Mouse (Mus musculus) kidney, postnatal 36 days (tissue): ENCODE data around the gene Meis2.

ENCODE experiments used
- DNase-seq, 2 experiments: peaks; one replicate each; pipeline ENCODE4 v3.0.0; 2021 to 2022; ENCODE audit warnings: mixed read lengths in 2 of 2

Meis2 gene

DNA sequence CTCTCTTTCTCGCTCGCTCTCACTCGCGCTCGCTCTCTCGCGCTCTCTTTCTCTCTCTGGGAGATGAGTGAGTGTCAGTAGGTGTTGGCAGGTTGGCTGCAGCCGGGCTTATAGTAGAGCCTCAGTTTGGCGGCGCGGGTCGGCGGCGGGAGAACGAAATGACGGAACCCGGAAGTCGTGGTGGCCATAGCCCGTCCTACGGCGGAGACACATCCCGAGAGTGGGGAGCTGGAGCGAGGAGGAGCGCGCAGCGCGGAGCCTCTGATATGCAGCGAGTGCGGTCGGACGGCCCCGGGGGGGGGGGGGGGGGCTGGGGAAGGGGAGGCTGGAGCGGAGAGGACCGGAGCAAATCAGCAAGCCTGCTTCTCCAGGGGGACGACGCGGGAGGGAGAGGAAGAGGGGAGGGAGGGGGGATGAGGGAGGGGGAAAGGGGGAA lies at the start of gene Meis2:
Meis2 (minus strand) TSS at position 270 of the 436 bp plus-strand sequence.
- DNase-seq = peak; percentile 86 to 89

DNA sequence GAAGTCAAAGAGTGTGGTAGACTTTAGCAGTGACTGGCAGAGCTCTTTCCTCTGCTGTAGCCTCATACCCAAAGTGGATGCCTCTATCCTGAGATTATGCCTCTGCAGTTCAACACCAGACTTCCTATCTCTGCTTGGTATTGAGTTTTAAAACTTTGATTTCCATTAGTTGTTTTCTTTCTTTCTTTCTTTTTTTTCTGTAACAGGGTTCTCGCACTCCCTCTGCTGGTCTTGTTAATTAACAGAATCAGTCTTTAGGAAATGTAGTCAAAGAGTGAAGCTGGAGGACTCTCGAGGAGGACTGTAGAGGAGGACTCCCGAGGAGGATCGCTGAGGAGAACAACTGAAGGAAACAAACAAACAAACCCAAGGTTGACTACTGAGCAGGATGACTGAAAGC lies 40.6 kb upstream of the Meis2 start:
- DNase-seq = peak; percentile 16 to 30

DNA sequence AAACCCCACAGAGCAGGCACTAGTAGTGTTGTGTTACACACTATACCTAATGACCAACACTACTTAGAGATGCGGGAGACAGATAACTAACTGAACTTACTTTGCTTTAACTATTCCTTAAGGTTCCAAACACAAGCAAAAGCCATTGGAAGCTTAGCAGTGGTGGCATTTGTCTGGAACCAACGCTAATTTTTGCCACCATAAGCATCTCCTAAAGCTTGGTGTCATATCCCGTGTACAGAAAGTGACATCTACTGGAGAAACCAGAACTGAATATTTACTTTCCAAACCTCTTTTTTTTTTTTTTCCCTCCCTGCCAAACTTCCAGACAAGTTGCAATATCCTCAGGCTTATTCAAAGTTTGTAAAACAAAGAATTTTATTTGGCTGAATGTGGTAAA lies 39.5 kb upstream of the Meis2 start:
- peak; percentile 2 to 29 for DNase-seq

DNA sequence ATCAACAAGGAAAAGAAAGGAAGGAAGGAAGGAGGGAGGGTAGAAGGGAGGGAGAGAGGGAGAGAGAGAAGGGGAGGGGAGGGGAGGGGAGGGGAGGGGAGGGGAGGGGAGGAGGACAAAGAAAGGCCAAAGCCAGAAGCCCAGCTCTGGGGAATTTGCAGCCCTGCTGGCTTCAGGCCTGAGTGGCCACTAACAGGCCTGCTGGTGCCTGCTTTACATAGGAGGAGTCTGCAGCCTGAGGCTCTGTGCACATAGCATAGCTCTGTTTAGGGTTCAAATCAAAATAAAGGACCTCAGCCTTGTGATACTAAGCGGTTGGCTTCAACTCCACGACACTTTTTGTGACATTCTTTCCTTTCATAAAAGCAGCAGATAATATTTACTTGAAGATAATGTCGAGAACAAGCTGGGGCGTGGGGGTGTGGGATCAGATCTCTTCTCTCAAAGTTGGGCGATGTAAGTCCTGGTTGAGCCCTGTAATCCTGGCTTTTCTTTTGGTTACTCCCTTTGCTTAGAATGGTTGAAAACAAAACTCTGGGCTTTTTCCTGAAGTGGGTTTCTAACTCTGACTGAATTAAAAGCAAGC lies 37.9 kb upstream of the Meis2 start:
- peak in 1 of 2 experiments; percentile 7 for DNase-seq

DNA sequence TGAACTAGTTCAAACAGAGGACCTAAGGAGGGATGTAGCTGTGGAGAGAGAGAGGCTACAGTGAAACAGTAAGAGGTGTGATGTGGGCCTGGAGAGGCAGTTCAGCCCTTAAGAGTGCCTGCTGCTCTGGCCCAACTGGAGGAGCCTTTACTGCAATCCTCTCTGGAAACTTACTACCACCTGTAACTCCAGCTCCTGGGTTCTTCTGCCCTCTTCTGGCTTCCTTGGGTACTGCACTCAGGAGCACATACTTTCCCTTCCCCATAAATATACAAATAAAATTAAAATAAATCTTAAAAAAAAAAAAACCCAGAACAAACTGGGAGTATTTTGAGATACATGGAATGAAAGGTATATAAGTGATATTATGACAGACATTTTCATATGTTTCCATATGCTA lies 35.6 kb upstream of the Meis2 start:
- peak; percentile 46 to 83 for DNase-seq

DNA sequence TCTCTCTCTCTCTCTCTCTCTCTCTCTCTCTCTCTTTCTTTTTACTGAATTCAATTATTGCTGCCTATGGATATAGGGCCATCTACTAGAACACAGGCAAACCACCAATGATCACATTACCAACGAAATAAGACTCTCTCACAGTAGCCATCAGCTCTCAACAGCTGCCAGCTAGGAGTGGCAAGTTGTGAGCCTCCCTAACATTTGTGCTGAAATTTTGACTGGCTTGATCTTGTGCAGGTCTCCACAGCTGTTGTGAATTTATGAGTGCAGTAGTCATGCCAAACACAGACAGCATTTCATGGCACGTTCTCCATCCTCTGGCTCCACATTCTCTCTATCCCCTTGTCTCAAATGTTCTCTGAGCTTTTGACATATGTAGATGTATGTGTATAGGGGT lies 15.3 kb upstream of the Meis2 start:
- DNase-seq = no peak

DNA sequence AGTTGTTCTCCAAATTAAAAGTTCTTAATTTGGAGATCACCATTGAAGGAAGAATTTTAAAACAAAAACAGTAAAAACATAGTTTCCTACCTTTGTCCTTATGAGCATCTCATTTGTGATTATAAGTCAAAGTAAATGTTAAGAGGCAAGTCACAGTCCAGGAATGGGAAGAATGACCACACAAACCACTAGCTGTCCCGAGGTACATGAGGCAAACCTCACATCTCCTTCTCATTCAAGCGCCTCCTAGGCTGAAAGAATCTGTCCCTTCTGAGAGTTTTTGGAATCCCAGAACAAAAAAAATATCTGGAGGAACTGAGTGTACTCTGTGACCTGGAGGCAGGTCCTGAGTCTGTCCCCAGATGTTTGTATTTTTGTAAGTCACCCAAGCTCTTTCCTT lies 13.2 kb upstream of the Meis2 start:
- no peak for DNase-seq

DNA sequence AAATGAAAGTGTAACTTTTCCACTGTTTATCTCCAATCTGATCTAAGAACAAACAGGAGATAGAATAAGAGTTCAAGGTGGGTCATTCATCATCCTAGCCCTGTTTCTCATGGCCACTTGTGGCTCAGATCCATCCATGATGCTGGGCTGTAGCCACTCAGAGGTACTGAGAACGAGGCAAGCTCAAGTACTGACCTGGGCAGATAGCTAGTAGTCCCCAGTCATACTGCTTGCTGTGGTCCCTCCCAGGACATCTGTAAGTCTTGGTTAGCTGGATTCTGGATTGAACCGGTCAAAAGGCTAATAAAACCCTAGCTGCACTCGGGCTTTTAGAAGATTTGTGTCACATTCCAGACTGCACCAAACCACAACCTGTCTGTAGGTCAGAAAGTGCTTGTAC lies 12.1 kb upstream of the Meis2 start:
- DNase-seq = no peak

DNA sequence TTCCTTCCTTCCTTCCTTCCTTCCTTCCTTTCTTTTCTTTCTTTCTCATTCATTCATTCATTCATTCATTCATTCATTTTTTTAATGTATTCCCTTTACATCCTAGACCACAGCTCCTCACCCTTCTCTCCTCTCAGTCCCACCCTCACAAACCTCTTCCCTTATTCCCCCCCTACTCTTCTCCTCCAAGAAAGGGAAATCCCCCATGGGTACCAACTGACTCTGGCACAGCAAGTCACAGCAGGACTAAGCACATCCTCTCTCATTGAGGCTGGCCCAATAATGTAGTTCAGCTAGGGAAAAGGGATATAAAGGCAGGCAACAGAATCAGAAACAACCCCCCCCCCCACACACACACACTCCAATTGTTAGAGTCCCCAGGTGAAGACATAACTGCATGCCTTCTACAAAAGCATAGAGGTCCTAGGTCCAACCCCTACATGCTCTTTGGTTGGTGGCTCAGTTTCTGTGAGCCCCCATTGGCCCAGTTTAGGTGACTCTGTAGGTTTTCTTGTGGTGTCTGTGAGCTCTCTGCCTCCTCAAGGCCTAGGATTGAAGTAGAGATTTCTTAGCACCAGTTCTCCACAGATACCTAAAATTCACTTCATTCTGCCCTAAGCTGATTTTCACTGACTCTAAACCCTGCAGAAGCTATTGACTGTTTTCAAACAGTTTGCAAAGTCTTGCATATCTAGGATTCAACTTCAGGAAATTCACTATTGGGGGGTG lies 11.3 kb upstream of the Meis2 start:
- no peak for DNase-seq

DNA sequence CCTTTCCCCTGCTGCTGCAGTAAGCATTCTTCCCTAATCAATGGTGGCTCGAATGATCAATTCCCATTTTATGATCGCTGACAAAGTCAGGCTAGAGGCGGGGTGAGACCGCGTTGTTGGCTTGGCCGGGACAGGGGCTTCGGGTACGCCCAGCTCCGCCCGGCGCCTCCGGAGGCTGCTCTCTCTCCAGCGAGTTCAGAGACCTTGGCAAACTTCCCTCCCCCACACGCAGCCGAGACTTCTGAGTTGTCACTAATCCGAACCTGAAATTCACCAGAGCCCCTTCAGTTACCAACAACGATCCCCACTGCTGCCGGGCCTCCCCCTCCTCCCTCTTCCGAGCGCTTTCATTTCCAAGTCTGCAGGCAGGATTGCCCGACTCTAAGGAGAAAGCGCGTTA lies 10.3 kb upstream of the Meis2 start:
- DNase-seq = peak in 1 of 2 experiments; percentile 77

DNA sequence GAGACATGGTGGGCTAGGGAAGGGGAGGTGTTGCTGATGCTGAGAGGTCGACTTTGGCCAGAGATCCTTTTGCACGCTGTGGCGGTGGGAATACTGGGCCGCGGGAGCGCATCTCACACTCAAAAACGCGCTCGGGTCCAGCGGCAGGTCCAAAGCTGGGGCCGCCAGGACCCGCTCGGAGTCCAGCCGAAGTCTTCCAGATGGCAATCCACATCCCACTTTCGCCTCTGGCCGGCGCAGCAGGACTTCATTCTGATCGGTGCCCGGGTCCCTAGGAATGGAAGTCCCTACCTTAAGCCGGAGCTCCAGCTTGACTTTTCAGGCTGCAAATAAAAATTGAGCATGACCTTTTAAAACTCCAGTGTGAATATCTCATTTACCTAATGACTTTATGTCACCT lies 9.8 kb upstream of the Meis2 start:
- peak in 1 of 2 experiments; percentile 57 for DNase-seq

DNA sequence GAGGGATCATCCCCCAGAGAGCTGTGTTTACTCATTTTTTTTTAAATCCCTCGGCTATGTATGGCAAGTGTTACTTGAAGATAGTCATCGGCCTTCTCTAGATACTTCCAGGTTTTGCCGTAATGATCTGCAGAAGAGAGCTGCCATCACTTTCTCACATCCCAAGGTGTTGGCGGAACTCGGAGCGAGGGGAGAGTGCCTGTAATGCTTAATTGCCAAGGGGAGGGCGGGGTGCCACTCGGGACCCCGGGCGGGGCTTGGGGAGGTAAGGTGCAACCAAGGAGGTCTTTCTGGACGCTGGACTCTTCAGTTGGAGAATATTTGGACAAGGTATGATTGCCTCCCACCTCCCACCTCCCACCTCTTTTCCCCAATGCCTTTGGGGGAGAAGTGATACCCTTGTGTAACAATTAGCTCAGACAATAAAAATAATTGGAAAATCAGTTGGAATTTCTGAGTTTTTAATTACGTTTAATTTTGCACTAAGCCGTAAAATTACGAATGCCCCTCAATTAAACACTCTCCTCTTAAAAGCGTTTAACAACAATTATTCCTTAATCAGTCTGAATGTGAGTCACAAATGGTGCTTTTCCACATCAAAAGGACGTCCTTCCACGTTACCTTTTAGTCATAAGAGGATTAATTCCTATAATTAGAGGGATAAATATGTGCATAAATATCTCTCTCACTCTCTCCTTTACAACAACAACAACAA lies 9.2 kb upstream of the Meis2 start:
- DNase-seq = no peak

DNA sequence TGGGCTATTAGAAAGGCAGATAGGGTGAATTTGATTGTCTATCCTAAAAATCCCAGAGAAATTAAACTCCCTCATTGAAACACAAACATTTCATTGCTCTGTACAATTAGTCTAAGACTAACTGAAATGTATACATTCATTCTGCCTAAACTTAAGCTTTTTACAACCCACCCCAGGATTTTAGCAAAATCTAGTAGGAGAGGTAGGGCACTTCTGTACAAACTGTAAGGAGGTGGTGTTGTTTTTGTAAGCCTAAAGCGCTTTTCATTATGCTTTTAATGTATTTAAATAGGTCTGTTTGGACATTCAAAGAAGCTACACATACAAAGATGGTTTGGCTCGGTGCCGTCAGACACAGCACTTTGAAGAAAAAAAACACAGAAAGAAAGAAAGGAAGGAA lies 8.4 kb upstream of the Meis2 start:
- DNase-seq = no peak

DNA sequence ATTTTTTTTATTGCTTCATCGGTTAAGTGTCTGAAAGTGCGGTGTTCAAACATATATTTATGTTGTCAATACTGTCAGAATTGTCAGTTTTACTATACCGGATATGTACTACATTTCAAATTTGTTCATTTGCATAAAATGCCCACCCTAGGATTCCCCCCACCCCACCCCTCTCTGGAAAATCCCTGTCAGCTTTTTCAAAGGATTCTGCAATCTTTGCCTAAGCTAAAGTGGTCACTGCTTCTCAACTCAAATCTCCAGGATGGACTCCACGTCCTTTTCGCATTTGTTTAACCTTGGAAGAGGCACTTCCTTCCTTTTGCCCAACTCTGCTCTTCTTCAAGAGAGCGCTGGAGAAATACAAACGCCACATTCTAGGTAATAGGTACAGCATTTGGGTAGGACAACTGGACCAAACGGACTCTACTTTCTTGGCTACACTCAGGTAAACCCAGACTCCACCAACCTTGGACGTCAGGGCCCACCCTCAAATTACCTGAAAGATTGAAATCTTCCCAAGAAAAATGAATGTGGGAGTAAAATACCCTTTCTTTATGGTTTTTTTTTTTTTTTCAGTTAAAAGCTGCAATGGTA lies 7.8 kb upstream of the Meis2 start:
- DNase-seq = no peak

DNA sequence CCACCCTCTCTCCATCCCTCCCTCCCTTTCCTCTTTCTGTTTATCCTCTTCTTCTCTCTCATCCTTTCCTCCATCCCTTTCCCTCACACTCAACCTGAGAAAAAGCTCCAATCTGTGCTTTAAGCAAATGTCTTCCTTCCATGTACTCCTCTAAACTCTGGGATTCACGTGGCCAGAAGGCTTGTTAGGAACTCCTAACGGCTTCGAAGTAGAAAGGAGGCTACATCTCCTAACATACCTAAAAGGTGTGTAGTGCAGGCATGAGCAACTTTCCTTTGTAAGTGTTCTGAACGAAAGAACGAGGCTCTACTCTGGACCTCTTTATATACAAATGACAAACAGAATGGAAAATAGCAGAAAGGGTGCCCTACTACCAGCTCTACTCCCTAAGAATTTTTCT lies 7.1 kb upstream of the Meis2 start:
- DNase-seq = no peak

DNA sequence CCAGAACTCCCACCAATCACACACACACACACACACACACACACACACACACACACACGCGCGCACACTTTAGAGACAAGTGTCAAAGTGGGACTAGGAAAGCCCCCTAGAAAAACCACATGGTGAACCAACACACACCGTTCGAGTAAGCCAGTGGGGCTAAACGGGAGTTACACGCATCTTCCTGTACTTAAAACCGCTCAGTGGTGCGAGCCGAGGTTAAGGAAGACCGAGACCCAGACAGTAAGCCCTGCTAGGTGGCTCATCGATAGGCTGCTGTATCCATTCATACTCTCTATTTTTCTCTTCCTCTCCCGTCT lies 6.6 kb upstream of the Meis2 start:
- no peak for DNase-seq

DNA sequence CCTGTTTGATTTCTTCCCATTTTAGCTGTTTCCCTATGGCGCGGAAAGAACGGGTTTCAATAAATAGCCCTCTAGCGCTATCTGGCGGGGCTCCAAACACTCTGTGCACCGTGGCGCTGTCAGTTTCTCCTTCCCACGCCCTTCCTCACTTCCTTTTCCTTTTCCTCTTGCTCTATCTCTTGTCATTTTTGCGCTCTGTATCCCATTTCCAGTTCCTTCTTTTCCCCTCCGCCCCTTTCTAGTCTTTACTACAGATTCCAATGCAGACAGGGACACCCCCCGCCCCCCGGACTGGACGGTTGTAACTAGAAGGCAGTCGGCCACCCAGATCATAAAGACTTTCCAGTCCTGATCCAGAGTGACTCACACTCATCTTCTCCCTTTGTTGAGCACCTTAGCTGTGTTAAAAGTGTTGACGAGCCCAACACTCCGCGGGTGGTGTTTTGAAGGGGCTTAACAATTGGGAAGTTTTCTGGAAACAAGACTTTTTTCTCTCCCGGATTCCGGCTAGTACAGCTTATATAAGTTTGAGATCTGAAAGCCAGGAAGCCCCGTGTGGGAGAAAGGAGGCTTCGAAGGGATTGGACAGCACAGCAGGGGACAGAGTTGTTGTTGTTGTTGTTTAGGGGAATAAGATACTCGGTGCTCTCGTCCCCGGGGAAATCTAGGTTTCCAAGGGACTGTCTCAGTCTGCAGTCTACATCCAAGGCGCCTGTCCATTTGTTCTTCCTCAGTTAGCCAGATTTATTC lies 6.1 kb upstream of the Meis2 start:
- DNase-seq = peak; percentile 81 to 88

DNA sequence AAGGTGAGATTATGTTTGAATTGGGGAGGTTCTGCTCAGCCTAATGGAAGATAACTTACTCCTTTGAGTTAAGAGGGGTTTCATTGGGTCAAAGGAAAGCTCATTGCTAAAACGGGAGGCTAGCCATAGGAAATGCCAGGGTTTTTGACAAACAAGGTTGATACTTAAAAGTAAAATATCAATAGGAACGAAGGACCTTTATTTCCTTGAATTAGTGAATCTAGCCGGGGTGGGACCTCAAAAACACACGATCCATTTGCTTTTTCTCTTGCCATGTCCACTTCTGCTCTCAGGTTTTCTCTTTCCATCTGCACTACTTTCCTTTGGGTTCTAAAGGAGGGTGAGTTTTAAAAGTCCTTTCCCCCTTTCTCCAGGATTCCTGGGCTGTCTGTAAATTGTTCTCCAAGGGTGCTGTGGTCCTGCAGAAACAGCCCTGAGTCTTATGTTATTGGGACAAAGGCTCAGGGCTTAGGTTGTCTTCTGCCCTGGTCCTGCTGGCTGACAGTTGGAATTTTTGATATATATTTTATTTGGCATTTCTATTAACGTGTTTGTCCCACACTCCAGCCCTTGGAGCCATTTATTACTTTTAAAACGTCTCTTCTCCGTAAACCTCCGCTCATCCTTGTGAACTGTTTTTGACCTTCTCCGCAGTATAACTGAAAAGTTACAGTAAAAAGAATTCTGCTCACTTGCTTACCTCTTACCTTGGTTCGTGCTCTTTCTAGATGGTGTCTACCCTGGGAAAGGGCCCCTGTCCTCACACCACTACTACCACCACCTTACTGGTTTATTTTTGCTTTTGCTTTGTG lies 5.2 kb upstream of the Meis2 start:
- DNase-seq = no peak

DNA sequence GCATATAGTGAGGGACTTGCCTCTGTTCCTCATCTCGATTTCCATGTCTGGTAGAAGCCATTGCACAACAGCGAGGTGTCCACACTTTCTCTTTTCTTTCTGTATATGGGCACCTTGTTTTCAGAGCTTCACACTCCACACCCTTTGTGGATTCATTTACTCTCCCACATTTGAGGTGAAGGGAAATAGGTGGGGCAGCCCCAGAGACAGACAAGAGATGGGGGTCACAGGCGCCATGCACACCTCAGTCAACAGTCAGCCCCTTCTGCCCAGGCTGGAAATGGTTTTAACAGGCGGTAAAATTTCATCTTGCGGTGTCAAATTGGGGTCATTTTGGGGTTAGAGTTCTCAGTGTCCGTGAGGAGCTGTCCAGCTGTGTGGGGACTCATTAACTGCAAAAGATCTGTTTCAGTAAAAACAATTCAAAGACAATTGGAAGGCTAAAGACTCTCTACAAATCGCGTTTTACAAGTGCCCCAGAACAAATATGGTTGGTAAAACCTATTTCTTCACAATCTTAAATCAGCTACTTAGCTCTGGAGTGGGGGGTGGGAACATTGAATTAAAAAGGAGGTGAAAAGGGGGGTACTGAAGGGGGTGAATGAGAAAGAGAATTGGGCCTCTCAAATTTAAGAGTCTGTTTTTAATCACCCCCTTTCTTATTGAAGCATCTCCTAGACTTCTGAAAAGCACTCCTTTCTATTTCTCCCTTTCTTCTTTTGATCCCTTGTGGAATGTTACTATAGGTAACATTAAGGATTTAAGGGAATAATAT lies 4.0 kb upstream of the Meis2 start:
- no peak for DNase-seq

DNA sequence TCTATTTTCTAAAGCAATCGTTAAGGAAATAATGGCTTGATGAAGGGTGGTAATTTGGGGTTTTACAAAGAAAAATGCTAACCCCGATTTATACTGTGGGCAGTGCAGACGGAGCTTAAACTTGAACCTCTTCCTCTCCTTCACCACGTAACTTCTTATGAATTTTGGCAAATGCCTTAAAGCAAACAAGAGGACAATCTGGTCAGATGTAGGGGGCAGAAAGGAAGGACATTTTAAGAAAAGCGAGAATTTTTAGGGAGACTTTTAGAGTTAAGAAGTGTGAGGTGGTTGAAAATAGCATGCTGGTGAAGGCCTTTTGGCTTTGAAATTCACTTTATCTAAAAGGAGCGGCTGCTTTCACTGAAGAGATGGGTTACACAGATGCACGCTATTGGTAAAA lies 3.3 kb upstream of the Meis2 start:
- DNase-seq = no peak

DNA sequence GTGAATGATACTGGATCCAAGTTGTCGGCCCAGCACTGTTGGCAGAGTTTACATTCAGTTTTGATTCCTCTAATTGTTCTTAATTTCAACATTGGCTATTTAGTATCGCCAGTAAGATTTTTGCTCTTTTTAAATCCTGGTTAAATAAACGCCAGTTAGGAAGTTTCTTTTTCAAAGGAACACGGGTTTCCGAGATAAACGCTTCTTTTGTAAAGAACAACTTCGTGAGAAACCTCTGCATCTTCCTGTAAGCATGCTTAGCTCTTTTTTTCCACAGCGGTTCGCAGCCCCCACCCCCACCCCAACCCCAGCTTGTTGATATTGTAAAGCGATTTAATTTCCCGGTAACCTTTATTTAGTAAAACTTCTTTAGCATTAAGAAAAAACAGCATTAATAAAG lies 2.8 kb upstream of the Meis2 start:
- DNase-seq = no peak
